Mouse (Mus musculus) C2C12 (cell line): Measurements from ENCODE around the gene Pih1d1.

Experiments
- CTCF ChIP-seq: IDR thresholded peaks from one replicate; pipeline ENCODE4 v1.5.1; 2011; ENCODE audit not compliant: control insufficient read depth, insufficient read depth, insufficient read length
- MAX ChIP-seq: IDR thresholded peaks from one replicate; pipeline ENCODE4 v1.6.1; 2011; ENCODE audit warnings: mild to moderate bottlenecking, control low read depth

DNA sequence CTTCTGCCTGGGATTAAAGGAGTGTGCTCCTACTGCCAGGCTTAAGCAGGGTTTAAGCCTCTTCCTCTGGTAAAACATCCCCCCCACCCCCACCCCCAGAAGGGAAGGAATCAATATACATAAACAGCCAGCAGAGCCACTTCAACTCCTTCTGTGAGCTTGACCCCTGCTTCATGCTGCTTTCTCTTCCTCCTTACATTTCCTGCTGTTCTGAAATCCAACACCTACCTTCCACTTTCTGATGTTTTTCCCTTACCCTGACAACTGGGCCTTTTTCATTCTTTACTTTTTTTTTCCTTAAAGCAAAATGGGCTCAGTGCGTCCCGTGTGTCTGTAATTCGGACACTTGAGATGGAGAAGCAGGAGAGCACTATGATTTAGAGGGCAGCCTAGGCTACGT lies 3.8 kb upstream of the Pih1d1 start:
- TF ChIP-seq MAX, result no peak
- no peak for TF ChIP-seq CTCF
